Mouse (Mus musculus) midbrain, postnatal 0 days (tissue): Measurements from ENCODE around the gene Nppc. TPM values are rescaled to one million over a fixed set of nuclear protein-coding genes. Genes with fewer than 3 reads are reported as not detected.
A peak's percentile ranks its signal among the peaks of the same experiment; 100 is the strongest.

ENCODE experiments used
- ATAC-seq: fragments of 200-750 bp; cut with Nextera tagmentation; 2 replicates; pipeline ENCODE4 v1.8.0; 2017; ENCODE audit warnings: moderate number of reproducible peaks, mild to moderate bottlenecking, moderate TSS enrichment, moderate library complexity; ENCODE audit not compliant: low FRiP score
- DNase-seq: peaks from one replicate; pipeline ENCODE4 v3.0.0-alpha.2; 2015; ENCODE audit warnings: low spot score
- H3K27ac ChIP-seq: fragments of 300-500 bp; sonication (generic); 2 replicates; pipeline ENCODE4 v1.5.1; 2014; ENCODE audit warnings: low read depth, mild to moderate bottlenecking, low read length, mixed read lengths
- H3K27me3 ChIP-seq: fragments of 300-500 bp; sonication (generic); 2 replicates; pipeline ENCODE4 v1.6.1; 2014; ENCODE audit warnings: low read length, control low read depth, mixed read lengths; ENCODE audit not compliant: insufficient read depth
- H3K36me3 ChIP-seq: fragments of 300-500 bp; sonication (generic); 2 replicates; pipeline ENCODE4 v1.6.1; 2014; ENCODE audit warnings: low read length, control low read depth, mixed read lengths; ENCODE audit not compliant: insufficient read depth
- H3K4me1 ChIP-seq: fragments of 300-500 bp; sonication (generic); 2 replicates; pipeline ENCODE4 v1.6.1; 2014; ENCODE audit warnings: mild to moderate bottlenecking, control low read depth, antibody characterized with exemption, low read length, mixed read lengths; ENCODE audit not compliant: insufficient read depth
- H3K4me2 ChIP-seq: fragments of 300-500 bp; sonication (generic); 2 replicates; pipeline ENCODE4 v1.6.1; 2014; ENCODE audit warnings: low read depth, mild to moderate bottlenecking, low read length, mixed read lengths; ENCODE audit not compliant: poor library complexity, severe bottlenecking
- H3K4me3 ChIP-seq: fragments of 300-500 bp; sonication (generic); 2 replicates; pipeline ENCODE4 v1.5.1; 2014; ENCODE audit warnings: low read depth, mild to moderate bottlenecking, low read length, moderate library complexity
- H3K9ac ChIP-seq: fragments of 300-500 bp; sonication (generic); replicated peaks from 2 replicates; pipeline ENCODE4 v1.6.1; 2014; ENCODE audit warnings: mild to moderate bottlenecking, low read length, moderate library complexity, mixed read lengths; ENCODE audit not compliant: poor library complexity, severe bottlenecking
- H3K9me3 ChIP-seq: fragments of 300-500 bp; sonication (generic); 2 replicates; pipeline ENCODE4 v1.6.1; 2016; ENCODE audit warnings: low read length, control low read depth
- CTCF ChIP-seq: IDR thresholded peaks from 2 replicates; pipeline ENCODE4 v1.5.1; 2016; ENCODE audit warnings: antibody characterized with exemption, mild to moderate bottlenecking
- WGBS: fragments of 180-500 bp; shearing (Covaris S2); extraction: QIAGEN DNeasy Blood & Tissue Kit; methylation state at CpG from one replicate; pipeline ENCODE4 v1.1.7; 2014; 5-methylcytosine and 5-hydroxymethylcytosine counted together
- microRNA-seq: library from miRNA; unstranded; fragments of <30 nt; microRNA quantifications from one replicate; pipeline ENCODE4, GENCODE M21; 2016; ENCODE audit warnings: borderline number of aligned reads
- polyA plus RNA-seq: library from polyadenylated mRNA; unstranded; fragments of >200 nt; fragmentation: Nextera tagmentation; extraction: Ambion mirVana; gene quantifications from 2 replicates; pipeline ENCODE4 v1.2.1, GENCODE M21; 2015
- total RNA-seq: library from RNA; depleted of rRNA; stranded (reverse); fragments of >200 nt; gene quantifications from 2 replicates; pipeline ENCODE4 v1.2.3, GENCODE M21; 2014; rRNA removed

Nppc gene
- total and polyA plus RNA-seq, 2 experiments from 2014 or later = 4.3 to 6.6 TPM

GRCm38 (mm10) chr1:86618454-86619125 lies 51.8 kb downstream of the Nppc start:
- Histone ChIP-seq H3K9ac (no peak overlapping the region), H3K4me2 (no peak overlapping the region), H3K27ac (no peak overlapping the region), H3K4me1 (no peaks in the 10 kb centered on the region), H3K36me3 (no peaks in the 10 kb centered on the region), H3K9me3 (no peaks in the 10 kb centered on the region), H3K4me3 (no peak overlapping the region), H3K27me3 (no peaks in the 10 kb centered on the region)
- peak; percentile 91 for TF ChIP-seq CTCF
- peak; percentile 57; the same call in 1 of the 2 replicates for ATAC-seq
- WGBS = 62% methylated on average over 10 of the region's 10 CpGs
- peak; percentile 87 for DNase-seq

Small RNAs within 50 kb of the gene (microRNA-seq; reads per million reads assigned to microRNA genes)
- not detected for gene Gm22955

Other genes starting within 250 kb of the Nppc start
- not detected in 2 replicates for gene Nmur1, start 244.3 kb downstream of the Nppc start, total RNA-seq
- 0.27 and 0.33 TPM in 2 replicates for gene Nmur1, start 244.3 kb downstream of the Nppc start, polyA plus RNA-seq
- gene Tex44, start 244.2 kb downstream of the Nppc start, total RNA-seq = 0.14 TPM in 1 of 2 replicates, not detected in the other
- not detected in 2 replicates for gene Tex44, start 244.2 kb downstream of the Nppc start, polyA plus RNA-seq
- 947 and 1,050 TPM in 2 replicates for gene Ptma, start 143.8 kb downstream of the Nppc start, total RNA-seq
- gene Ptma, start 143.8 kb downstream of the Nppc start, polyA plus RNA-seq = 1,199 and 1,354 TPM in 2 replicates
- gene Pde6d, start 87.9 kb downstream of the Nppc start, total RNA-seq = 48.1 and 54.8 TPM in 2 replicates
- gene Pde6d, start 87.9 kb downstream of the Nppc start, polyA plus RNA-seq = 116 and 124 TPM in 2 replicates
- 39.0 and 42.1 TPM in 2 replicates for gene Cops7b, start 87.7 kb downstream of the Nppc start, total RNA-seq
- 53.4 and 56.2 TPM in 2 replicates for gene Cops7b, start 87.7 kb downstream of the Nppc start, polyA plus RNA-seq
- 45.7 and 52.5 TPM in 2 replicates for gene Dis3l2, start 33.2 kb upstream of the Nppc start, total RNA-seq
- gene Dis3l2, start 33.2 kb upstream of the Nppc start, polyA plus RNA-seq = 33.3 and 33.5 TPM in 2 replicates